Mouse (Mus musculus): ENCODE data around the gene Plce1. TPM values are rescaled to one million over a fixed set of nuclear protein-coding genes. Genes with fewer than 3 reads are reported as not detected.
A peak's percentile ranks its signal among the peaks of the same experiment; 100 is the strongest.

Plce1 gene
- 3.0 and 4.3 TPM in 2 replicates for polyA plus RNA-seq (2015; fragmentation: Nextera tagmentation; extraction: Ambion mirVana)

- Histone ChIP-seq H3K27me3 (replicated peaks; ENCODE audit: control insufficient read depth, insufficient read depth, low read length) (peaks cover 3% of the 10 kb centered on the region), H3K36me3 (ENCODE audit: control insufficient read depth, insufficient read depth, low read length) (no peaks in the 10 kb centered on the region), H3K9ac (ENCODE audit: low read depth, low read length) (peak within 1 kb of the TSS; percentile 68), H3K4me2 (ENCODE audit: low read length) (peak within 1 kb of the TSS; percentile 100), H3K27ac (ENCODE audit: low read depth, low read length) (peak within 1 kb of the TSS; percentile 59), H3K9me3 (ENCODE audit: control insufficient read depth, low read length) (no peaks in the 10 kb centered on the region), H3K4me1 (ENCODE audit: control insufficient read depth, insufficient read depth, low read depth, low read length) (peaks cover 22% of the 10 kb centered on the region), H3K4me3 (ENCODE audit: low read length) (peak within 1 kb of the TSS; percentile 66)
- under 1% methylated on average over 63 of the region's 90 CpGs for WGBS
- peak; percentile 89 for ATAC-seq
Observed at GRCm38 (mm10) chr19:38480731-38481621, at the start of gene Plce1. Plce1 (plus strand) TSS chr19:38481109.

- H3K4me1 ChIP-seq (ENCODE audit: control insufficient read depth, insufficient read depth, low read depth, low read length): no peaks in the 10 kb centered on the region
- ATAC-seq: no peak
- H3K36me3 ChIP-seq (ENCODE audit: control insufficient read depth, insufficient read depth, low read length): no peaks in the 10 kb centered on the region
- H3K4me3 ChIP-seq (ENCODE audit: low read length): no peak overlapping the region
- no peak overlapping the region for H3K4me2 ChIP-seq (ENCODE audit: low read length)
- no peak overlapping the region for H3K27ac ChIP-seq (ENCODE audit: low read depth, low read length)
- no peak overlapping the region for H3K9ac ChIP-seq (ENCODE audit: low read depth, low read length)
- no peaks in the 10 kb centered on the region for H3K9me3 ChIP-seq (ENCODE audit: control insufficient read depth, low read length)
- H3K27me3 ChIP-seq (replicated peaks; ENCODE audit: control insufficient read depth, insufficient read depth, low read length): no peaks in the 10 kb centered on the region
- WGBS: 73% methylated on average over 7 of the region's 7 CpGs
Observed at GRCm38 (mm10) chr19:38431326-38431725, 49.6 kb upstream of the Plce1 start.

- no peak overlapping the region for H3K27ac ChIP-seq (ENCODE audit: low read depth, low read length)
- no peaks in the 10 kb centered on the region for H3K4me1 ChIP-seq (ENCODE audit: control insufficient read depth, insufficient read depth, low read depth, low read length)
- ATAC-seq: no peak
- no peaks in the 10 kb centered on the region for H3K36me3 ChIP-seq (ENCODE audit: control insufficient read depth, insufficient read depth, low read length)
- 82% methylated on average over 3 of the region's 3 CpGs for WGBS
- H3K9ac ChIP-seq (ENCODE audit: low read depth, low read length): no peak overlapping the region
- H3K27me3 ChIP-seq (replicated peaks; ENCODE audit: control insufficient read depth, insufficient read depth, low read length): no peaks in the 10 kb centered on the region
- no peak overlapping the region for H3K4me2 ChIP-seq (ENCODE audit: low read length)
- H3K9me3 ChIP-seq (ENCODE audit: control insufficient read depth, low read length): no peaks in the 10 kb centered on the region
- H3K4me3 ChIP-seq (ENCODE audit: low read length): no peak overlapping the region
Observed at GRCm38 (mm10) chr19:38432021-38432420, 48.9 kb upstream of the Plce1 start.

- no peaks in the 10 kb centered on the region for H3K27me3 ChIP-seq (replicated peaks; ENCODE audit: control insufficient read depth, insufficient read depth, low read length)
- WGBS: 87% methylated on average over 2 of the region's 2 CpGs
- no peaks in the 10 kb centered on the region for H3K4me1 ChIP-seq (ENCODE audit: control insufficient read depth, insufficient read depth, low read depth, low read length)
- no peak for ATAC-seq
- no peaks in the 10 kb centered on the region for H3K36me3 ChIP-seq (ENCODE audit: control insufficient read depth, insufficient read depth, low read length)
- no peak overlapping the region for H3K9ac ChIP-seq (ENCODE audit: low read depth, low read length)
- no peak overlapping the region for H3K27ac ChIP-seq (ENCODE audit: low read depth, low read length)
- no peaks in the 10 kb centered on the region for H3K9me3 ChIP-seq (ENCODE audit: control insufficient read depth, low read length)
- H3K4me2 ChIP-seq (ENCODE audit: low read length): no peak overlapping the region
- H3K4me3 ChIP-seq (ENCODE audit: low read length): no peak overlapping the region
Observed at GRCm38 (mm10) chr19:38433381-38433780, 47.5 kb upstream of the Plce1 start.

GRCm38 (mm10) chr19:38435221-38435620 is 45.7 kb upstream of the Plce1 start:
- Histone ChIP-seq H3K4me2 (ENCODE audit: low read length) (no peak overlapping the region), H3K9ac (ENCODE audit: low read depth, low read length) (no peak overlapping the region), H3K27me3 (replicated peaks; ENCODE audit: control insufficient read depth, insufficient read depth, low read length) (no peaks in the 10 kb centered on the region), H3K4me1 (ENCODE audit: control insufficient read depth, insufficient read depth, low read depth, low read length) (no peaks in the 10 kb centered on the region), H3K4me3 (ENCODE audit: low read length) (no peak overlapping the region), H3K36me3 (ENCODE audit: control insufficient read depth, insufficient read depth, low read length) (no peaks in the 10 kb centered on the region), H3K9me3 (ENCODE audit: control insufficient read depth, low read length) (no peaks in the 10 kb centered on the region), H3K27ac (ENCODE audit: low read depth, low read length) (no peak overlapping the region)
- 94% methylated on average over 15 of the region's 15 CpGs for WGBS
- ATAC-seq: no peak

GRCm38 (mm10) chr19:38441860-38442259 is 39.0 kb upstream of the Plce1 start:
- Histone ChIP-seq H3K4me1 (ENCODE audit: control insufficient read depth, insufficient read depth, low read depth, low read length) (no peaks in the 10 kb centered on the region), H3K4me3 (ENCODE audit: low read length) (no peak overlapping the region), H3K27ac (ENCODE audit: low read depth, low read length) (no peak overlapping the region), H3K36me3 (ENCODE audit: control insufficient read depth, insufficient read depth, low read length) (no peaks in the 10 kb centered on the region), H3K9ac (ENCODE audit: low read depth, low read length) (no peak overlapping the region), H3K9me3 (ENCODE audit: control insufficient read depth, low read length) (no peaks in the 10 kb centered on the region), H3K27me3 (replicated peaks; ENCODE audit: control insufficient read depth, insufficient read depth, low read length) (no peaks in the 10 kb centered on the region), H3K4me2 (ENCODE audit: low read length) (no peak overlapping the region)
- no peak for ATAC-seq
- WGBS: 84% methylated on average over 8 of the region's 8 CpGs

GRCm38 (mm10) chr19:38445758-38446157 is 35.2 kb upstream of the Plce1 start:
- no peak for ATAC-seq
- Histone ChIP-seq H3K9ac (ENCODE audit: low read depth, low read length) (no peak overlapping the region), H3K4me2 (ENCODE audit: low read length) (no peak overlapping the region), H3K4me3 (ENCODE audit: low read length) (no peak overlapping the region), H3K4me1 (ENCODE audit: control insufficient read depth, insufficient read depth, low read depth, low read length) (no peaks in the 10 kb centered on the region; the same call in 1 of the 2 replicates), H3K27ac (ENCODE audit: low read depth, low read length) (no peak overlapping the region), H3K9me3 (ENCODE audit: control insufficient read depth, low read length) (no peaks in the 10 kb centered on the region), H3K27me3 (replicated peaks; ENCODE audit: control insufficient read depth, insufficient read depth, low read length) (no peaks in the 10 kb centered on the region), H3K36me3 (ENCODE audit: control insufficient read depth, insufficient read depth, low read length) (no peaks in the 10 kb centered on the region)
- 80% methylated on average over 5 of the region's 5 CpGs for WGBS

GRCm38 (mm10) chr19:38455228-38455627 is 25.7 kb upstream of the Plce1 start:
- no peaks in the 10 kb centered on the region; the same call in 1 of the 2 replicates for H3K9me3 ChIP-seq (ENCODE audit: control insufficient read depth, low read length)
- no peaks in the 10 kb centered on the region for H3K27me3 ChIP-seq (replicated peaks; ENCODE audit: control insufficient read depth, insufficient read depth, low read length)
- ATAC-seq: no peak
- H3K36me3 ChIP-seq (ENCODE audit: control insufficient read depth, insufficient read depth, low read length): no peaks in the 10 kb centered on the region
- no peak overlapping the region for H3K4me2 ChIP-seq (ENCODE audit: low read length)
- no peak overlapping the region for H3K27ac ChIP-seq (ENCODE audit: low read depth, low read length)
- WGBS: 87% methylated on average over 10 of the region's 10 CpGs
- H3K9ac ChIP-seq (ENCODE audit: low read depth, low read length): no peak overlapping the region
- no peak overlapping the region for H3K4me3 ChIP-seq (ENCODE audit: low read length)
- H3K4me1 ChIP-seq (ENCODE audit: control insufficient read depth, insufficient read depth, low read depth, low read length): no peaks in the 10 kb centered on the region

- Histone ChIP-seq H3K9me3 (ENCODE audit: control insufficient read depth, low read length) (no peaks in the 10 kb centered on the region; the same call in 1 of the 2 replicates), H3K4me1 (ENCODE audit: control insufficient read depth, insufficient read depth, low read depth, low read length) (no peaks in the 10 kb centered on the region), H3K36me3 (ENCODE audit: control insufficient read depth, insufficient read depth, low read length) (no peaks in the 10 kb centered on the region), H3K9ac (ENCODE audit: low read depth, low read length) (no peak overlapping the region), H3K27me3 (replicated peaks; ENCODE audit: control insufficient read depth, insufficient read depth, low read length) (no peaks in the 10 kb centered on the region), H3K27ac (ENCODE audit: low read depth, low read length) (no peak overlapping the region), H3K4me2 (ENCODE audit: low read length) (no peak overlapping the region), H3K4me3 (ENCODE audit: low read length) (no peak overlapping the region)
- 97% methylated on average over 9 of the region's 9 CpGs for WGBS
- ATAC-seq: no peak
Observed at GRCm38 (mm10) chr19:38458996-38459395, 21.9 kb upstream of the Plce1 start.
